Mouse (Mus musculus) ES-CJ7 (cell line): ENCODE results near the gene Ush1g.

ENCODE experiments used
- DNase-seq: peaks from one replicate; pipeline ENCODE4 v3.0.0; 2011; ENCODE audit warnings: low read depth, low spot score

Ush1g gene

DNA sequence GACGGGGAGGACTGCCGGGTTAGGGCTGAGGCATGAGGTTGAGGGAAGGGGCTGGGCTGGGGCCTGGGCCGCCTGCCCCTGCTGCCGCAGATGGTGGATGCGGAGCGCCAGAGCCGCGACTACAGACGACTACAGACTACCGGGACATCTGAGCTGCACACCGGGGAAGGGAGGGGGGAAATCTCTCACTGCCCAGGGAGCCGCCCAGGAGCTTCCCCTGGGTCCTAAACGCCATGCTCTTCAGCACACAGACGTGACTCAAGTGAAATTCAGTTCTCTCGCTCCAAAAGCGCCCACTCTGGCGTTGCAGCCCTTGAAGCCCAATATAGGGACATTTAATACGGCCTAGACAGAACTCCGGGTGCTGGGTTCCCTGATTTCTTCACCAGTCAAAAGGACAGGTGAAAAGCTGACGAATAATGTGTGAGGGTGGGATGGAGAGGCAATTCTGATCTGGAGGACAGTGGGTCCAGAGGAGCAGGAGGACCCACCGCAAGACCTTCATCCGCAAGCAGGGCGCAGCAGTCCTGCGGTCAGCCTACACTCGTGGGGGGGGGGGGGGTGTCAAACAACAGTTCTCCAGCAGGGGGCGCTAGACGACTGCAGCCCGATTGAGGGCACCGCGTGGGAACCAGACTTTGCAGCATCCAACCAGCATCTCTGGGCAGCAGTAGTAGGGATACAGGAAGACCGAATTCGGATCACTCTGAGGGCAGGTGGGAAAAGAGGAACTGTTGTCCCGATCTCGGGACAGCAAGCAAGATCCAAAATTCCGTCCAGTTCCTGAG is at the start of gene Ush1g:
Gene Ush1g (minus strand): TSS at position 136 of the 788 bp plus-strand sequence.
- DNase-seq, result peak; percentile 73

- no peak for DNase-seq
Measured at GRCm38 (mm10) chr11:115371354-115371753, 49.5 kb upstream of the Ush1g start.

- DNase-seq, result no peak
Measured at GRCm38 (mm10) chr11:115370368-115370767, 48.5 kb upstream of the Ush1g start.

DNA sequence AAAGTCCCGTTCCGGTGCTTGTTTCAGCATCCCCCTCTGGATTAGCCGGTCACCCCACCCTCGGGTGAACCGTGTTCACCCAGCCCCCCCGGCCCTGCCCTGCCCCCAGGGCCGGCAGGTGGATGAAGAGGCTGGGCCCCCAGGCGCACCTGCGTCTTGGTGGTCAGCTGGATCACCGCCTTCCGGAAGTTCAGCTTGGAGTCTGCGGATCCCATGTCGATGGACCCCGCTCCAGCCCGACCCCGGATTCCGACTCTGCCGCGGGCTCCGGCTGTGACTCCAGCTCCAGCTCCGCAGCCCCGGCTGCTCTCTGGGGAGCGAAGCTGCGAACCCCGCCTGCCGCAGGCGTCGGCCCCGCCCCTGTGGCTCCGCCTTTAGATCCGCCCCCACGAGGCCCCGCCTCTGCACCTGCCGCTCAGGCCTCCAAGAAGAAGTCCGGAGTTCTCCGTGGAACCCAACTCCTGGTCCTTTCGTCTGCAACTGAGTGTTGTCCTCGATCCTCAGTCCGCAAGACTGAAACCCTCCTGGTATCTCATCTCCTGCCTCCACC is 45.6 kb upstream of the Ush1g start, which contains the start of gene Hid1:
Gene Hid1 (minus strand): TSS at position 362 of the 550 bp plus-strand sequence.
- DNase-seq, result peak; percentile 75

GRCm38 (mm10) chr11:115366706-115367394 is 45.0 kb upstream of the Ush1g start:
- no peak for DNase-seq

DNA sequence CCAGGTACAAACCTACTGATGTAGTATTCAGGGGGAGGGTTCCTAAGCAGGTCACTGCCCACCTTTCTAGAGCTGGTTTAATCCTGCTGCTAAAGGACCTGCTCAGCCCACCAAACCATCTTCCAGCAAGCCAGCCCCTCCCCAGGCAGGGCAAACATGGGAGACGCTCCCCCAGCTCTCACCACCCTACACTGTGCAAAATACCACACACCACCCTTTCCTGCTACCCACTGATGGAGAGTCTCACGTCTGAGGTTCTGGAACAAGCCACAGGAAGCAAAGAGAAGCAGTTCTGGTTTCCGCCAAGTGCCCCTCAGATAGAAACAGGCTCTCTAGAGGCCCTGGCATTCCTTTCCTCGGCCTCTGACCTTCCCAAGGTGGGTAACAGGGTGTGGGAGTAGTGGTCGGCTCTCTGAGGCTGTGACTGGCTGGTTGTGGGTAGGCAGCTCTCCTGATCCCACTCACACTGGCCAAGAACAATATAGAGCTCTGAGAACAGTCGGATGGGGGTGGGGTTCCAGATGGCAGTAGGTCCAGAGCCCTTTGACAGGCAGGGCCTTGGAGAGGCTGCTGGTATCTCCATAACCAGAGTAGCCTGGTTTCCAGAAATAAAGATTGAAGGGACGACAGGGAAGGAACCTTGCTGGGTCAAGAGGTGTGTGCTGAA is 44.3 kb upstream of the Ush1g start:
- no peak for DNase-seq

GRCm38 (mm10) chr11:115364136-115364535 is 42.3 kb upstream of the Ush1g start:
- no peak for DNase-seq

DNA sequence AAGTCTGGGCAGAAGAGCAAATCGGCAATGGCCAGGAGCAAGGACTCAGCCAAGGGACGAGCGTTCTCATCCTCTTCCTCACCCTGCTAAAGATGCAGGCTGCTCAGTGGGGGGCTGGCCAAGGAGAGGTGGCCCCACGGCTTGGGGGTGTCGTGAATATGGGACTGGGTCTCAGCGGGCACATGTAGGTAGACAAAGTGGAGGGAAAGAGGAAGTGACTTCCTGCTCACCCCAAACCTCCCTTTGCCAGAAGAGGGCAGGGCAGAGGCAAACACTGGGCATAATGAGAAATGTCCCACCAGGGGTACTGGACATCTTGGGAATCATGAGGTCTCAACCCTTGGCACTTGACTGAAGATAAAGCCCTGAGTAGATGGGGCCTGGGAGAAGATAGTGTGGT is 37.9 kb upstream of the Ush1g start:
- DNase-seq, result no peak

DNA sequence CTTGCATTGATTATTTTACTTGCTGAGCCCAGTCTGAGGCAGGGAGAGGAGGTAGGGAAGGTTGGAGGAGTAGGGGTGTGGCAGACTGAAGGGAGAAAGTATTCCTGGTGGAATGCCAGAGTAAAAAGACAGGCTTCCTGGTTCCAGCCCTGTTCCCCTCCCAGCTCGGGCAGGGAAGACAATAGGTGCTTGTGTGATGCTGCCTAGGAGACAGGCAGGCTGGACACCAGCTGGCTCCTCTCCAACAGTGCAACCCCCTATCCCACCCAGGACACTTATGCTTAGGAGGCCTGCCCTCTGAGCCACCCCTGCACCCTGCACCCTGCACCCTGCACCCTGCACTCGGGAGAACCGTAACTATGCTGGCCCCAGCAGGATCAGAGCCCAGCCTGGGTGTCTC is 37.5 kb upstream of the Ush1g start:
- peak; percentile 65 for DNase-seq

DNA sequence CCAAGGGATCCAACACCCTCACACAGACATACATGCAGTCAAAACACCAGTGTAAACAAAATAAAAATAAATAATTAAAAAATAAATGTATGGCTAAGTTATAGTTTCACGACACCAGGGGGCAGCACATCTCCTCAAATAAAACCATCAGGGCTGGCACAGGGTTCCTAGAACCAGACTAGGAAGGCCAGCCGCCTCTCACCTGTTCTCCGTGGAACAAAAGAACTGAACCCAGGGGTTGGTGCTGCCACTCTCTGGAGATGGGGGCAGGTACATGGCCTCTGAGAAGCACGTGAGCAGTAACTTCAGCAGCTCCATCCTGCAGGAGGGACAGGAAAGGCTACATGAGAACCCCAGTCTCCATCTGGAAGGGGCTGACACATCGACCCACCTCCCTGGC is 36.6 kb upstream of the Ush1g start:
- peak; percentile 71 for DNase-seq

GRCm38 (mm10) chr11:115354183-115354582 is 32.3 kb upstream of the Ush1g start:
- peak; percentile 72 for DNase-seq

GRCm38 (mm10) chr11:115353375-115353774 is 31.5 kb upstream of the Ush1g start:
- DNase-seq, result no peak

DNA sequence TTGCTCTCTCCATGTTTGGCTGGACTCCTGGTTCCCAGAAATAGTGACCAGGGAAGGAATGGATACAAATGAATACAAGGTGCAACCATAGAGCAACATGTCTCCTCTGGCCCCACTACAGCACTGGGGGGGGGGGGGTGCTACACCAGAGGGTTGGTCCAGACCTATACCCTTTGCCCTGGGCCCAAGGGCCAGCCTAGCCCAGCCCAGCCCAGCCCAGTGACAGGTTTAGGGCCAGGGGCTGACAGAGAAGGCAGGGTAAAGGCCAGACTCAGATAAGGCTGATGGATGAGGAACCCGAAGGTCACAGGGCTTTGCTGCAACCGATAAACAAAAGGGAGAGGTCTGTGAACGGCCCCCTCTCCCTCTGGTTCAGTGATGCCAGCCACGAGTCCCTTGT is 28.1 kb upstream of the Ush1g start:
- DNase-seq, result no peak

DNA sequence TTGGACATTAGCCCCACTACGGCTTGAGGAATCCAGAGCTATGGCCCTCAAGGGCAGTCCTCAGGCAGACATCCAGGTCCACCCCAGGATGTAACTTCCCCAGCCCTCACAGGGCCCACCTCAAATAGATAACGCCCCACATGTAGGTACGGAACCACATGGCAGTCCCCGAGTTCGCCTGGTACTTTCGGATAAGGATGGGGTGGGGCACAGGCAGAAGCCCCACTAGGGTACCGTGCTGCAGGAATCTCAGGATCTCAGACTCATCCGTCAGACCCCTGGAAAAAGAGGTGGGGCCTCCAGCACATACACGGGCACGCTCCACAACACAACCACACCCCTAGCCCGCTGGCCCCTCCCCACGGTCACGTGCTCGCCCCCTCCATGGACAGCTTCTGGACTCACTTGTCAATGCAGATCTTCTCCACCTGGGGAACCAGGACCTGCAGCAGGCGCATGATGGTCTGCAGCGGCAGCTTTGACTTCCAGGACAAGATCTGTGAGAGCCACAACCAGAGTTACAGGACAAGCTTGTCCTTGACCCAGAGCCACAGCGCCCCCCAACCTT is 26.9 kb upstream of the Ush1g start:
- peak; percentile 65 for DNase-seq

- no peak for DNase-seq
Measured at GRCm38 (mm10) chr11:115345515-115345914, 23.7 kb upstream of the Ush1g start.

- DNase-seq, result peak; percentile 54
Measured at GRCm38 (mm10) chr11:115344967-115345366, 23.1 kb upstream of the Ush1g start.

GRCm38 (mm10) chr11:115341866-115342265 is 20.0 kb upstream of the Ush1g start:
- DNase-seq, result no peak

DNA sequence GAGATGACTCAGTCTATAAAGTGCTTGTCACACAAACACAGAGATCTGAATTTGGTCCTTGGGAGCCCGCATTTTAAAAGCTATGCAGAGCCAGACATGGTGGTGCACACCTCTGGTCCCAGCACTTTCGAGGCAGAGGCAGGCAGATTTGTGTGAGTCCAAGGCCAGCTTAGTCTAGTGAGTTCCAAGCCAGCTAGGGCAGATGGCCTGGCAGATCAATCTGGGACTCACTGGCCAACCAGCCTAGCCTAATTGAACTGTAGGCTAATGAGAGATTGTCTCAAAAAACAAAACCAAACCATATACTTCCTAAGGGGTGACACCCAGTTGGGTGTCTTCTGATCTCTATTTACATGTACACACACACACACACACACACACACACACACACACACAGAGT is 19.4 kb upstream of the Ush1g start:
- no peak for DNase-seq

DNA sequence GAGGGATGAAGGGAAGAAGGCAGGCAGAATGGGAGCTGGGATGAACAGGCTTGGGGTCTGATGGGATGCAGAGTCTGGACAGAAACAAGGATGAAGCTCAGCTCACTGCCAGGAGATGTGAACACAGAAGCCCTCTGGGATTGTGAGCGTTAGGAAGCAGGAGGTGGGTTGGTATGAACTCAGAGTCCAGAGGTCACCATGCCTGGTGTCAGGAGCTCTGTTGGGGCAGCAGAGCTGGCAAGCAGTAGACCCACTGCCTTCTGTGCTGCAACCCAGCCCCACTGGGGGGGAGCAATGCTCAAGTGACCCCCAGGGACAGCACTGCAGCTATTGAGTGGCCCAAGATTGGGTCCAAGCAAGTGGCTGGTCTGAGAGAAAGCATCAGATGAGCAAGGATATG is 16.0 kb upstream of the Ush1g start:
- DNase-seq, result no peak

- no peak for DNase-seq
Measured at GRCm38 (mm10) chr11:115337350-115337749, 15.5 kb upstream of the Ush1g start.

- no peak for DNase-seq
Measured at GRCm38 (mm10) chr11:115336115-115336514, 14.3 kb upstream of the Ush1g start.

DNA sequence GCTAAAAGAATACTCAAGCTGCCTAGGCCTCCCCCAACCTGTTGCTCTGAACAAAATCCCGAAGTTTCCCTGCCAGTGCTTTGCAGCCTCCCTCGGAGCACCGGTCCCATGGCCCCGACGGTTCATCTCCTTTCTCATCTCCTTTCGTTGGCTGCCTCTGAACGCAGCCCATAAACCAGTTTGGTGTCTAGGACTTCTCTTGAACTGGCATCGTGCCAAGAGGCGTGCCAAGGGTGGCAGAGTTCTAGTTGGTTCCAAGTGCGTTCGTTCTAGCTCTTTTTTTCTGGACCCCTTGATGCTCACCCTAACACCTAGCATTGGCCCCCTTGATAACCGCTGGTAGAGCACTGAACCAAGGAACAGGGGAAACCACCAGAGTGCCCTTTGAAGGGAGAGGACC is 13.4 kb upstream of the Ush1g start:
- no peak for DNase-seq
